Mouse (Mus musculus) liver, embryonic 14.5 days (tissue): ENCODE measurements at regions not wholly inside any gene's neighbourhood (a gene's known extent, or its start where the extent isn't known, plus 50 kb on each side); places are given as distances from the start of the nearest gene placed in this dataset.

Experiments
- CTCF ChIP-seq: IDR thresholded peaks from 2 replicates; pipeline ENCODE4 v1.5.1; 2016; ENCODE audit warnings: antibody characterized with exemption, low read depth, control low read depth
- EP300 ChIP-seq: IDR thresholded peaks from 2 replicates; pipeline ENCODE4 v1.6.1; 2016; ENCODE audit warnings: antibody characterized with exemption, low read depth

- no peak for TF ChIP-seq CTCF
- TF ChIP-seq EP300, result no peak
Observed at GRCm38 (mm10) chr8:86159074-86159783, 318.5 kb downstream of the Phkb start.
